Mouse (Mus musculus): ENCODE measurements around the gene Clca3a1.
A peak's percentile ranks its signal among the peaks of the same experiment; 100 is the strongest.

Gene Clca3a1

DNA sequence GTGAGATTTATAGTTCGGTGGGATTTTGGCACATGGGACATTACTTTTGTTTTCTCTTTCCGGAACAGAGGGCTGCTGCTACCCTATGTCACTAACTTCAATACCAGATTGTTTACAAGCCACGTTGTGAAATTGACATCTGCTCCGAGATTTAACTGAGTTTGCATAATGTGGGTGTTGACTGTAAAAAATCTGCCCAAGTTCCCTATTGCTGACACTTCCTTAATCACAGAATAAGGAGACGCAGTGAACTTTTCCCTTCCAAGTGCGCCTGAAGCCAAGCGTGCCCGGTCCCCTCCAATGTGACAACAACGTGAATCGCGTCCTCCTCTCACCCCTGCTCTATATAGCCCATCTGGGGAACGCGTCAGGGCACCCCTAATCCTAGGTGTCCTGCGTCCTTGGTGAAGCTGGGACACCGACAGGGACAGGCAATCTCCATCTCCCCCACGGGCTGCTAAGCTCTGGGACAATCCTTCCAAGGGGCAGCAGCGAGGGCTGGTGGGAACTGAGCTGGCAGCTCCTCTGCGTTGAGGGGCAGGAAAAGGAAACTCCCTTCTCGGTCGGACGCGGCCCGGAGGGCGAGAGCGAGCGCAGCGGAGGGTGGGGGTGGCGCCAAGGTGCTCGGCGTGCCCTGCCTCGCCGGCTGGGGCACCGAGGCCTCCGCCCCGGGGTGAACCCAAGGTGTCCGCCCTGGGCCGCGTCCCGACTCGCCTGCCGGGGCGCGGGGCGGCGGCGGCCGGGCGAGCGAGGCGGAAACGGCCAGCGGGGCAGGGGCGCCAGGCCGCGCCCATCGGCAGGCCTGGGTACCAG, 41.5 kb downstream of the Clca3a1 start:
- DNase-seq (ENCODE audit: low read depth, low spot score) = peak; percentile 75

DNA sequence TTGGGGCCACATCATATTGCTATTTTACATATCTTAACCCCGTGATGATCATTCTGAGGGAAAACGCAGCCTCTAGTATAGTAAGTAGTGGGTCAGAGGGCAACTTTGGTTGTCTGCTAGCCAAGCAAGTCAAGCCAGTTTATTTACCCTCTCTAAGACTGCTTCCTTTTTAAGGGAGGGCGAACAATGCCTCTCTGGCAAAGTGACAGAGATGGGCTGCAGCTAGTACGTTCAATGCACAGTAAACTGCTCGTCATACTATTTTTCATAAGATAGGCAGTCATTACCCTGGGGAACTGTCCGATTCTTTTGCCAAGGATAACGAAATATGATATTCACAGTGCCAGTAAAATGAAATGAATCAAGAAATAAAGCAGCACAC, 42.1 kb downstream of the Clca3a1 start:
- no peak for DNase-seq (ENCODE audit: low read depth, low spot score)

DNA sequence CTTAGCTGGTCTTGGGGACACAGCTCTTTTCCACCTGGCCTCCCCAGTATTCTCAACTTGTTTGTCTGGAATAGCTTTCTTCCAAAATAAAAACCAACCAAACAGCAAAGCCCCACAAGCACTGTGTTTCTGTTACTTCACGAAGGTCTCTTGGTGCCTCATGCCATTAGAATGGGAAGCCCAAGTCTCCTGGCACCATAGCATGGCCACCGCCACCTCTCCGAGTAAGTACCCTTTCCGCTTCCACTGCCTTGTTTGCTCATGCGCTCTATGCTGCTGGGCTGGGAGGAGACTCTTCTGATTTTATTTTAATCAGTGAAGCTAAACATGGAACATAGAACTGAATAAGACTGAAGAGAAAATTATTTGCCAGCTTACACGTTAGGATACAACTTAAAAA, 42.9 kb downstream of the Clca3a1 start:
- no peak for DNase-seq (ENCODE audit: low read depth, low spot score)

DNA sequence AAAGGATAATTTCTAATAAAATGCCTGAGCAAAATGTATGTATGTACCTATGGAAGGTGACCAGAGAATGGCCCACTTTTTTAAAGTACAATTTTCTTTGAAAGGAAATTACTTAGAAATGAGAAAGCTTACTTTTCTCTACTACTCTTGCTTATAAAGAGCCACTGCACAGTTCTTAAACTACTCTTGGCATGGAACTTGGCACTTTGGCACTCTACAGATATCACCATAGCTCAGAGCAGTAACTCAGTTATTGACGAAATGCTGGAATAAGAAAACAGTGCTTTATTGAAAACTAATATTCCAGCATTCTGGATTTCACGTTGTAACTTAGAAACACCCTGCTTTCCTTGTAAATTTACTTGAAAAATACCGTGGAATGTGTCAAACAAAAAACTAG, 43.7 kb downstream of the Clca3a1 start:
- DNase-seq (ENCODE audit: low read depth, low spot score) = no peak

DNA sequence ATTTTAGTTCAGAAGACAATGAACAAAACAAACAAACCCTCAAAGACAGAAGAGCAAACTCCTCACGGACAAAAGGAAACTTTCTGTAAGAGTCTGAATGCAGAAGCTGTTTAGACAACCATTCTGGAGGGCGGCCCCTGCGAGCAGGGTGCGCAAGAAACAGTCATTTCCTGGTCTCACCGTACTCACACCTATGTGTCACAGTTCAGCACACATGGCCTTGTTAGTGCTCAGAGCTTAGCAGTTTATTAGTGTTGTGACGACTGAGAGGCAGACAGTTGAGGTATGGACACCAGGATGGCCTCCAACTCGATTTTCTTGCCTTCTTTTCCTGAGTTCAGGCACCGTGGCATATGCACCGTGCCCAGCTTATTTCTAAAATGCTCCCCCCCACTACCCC, 44.9 kb downstream of the Clca3a1 start:
- peak; percentile 17 for DNase-seq (ENCODE audit: low read depth, low spot score)

DNA sequence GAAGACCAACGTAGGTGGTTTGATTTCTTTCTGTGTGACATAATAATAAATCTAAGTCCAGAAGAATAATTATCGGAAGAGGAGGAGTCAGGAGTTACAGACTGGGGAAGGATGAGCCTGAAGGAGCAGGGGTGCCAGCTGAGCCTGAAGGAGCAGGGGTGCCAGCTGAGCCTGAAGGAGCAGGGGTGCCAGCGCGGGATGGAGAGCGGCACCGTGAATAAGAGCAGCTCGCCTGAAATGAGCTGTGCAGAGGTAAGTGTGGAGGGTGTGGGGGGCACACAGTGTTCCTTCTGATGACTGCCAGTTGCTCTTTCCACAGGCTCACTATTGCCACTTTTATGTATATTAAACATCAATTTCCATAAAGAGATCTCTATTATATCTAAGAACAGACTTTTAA, 45.7 kb downstream of the Clca3a1 start:
- no peak for DNase-seq (ENCODE audit: low read depth, low spot score)

DNA sequence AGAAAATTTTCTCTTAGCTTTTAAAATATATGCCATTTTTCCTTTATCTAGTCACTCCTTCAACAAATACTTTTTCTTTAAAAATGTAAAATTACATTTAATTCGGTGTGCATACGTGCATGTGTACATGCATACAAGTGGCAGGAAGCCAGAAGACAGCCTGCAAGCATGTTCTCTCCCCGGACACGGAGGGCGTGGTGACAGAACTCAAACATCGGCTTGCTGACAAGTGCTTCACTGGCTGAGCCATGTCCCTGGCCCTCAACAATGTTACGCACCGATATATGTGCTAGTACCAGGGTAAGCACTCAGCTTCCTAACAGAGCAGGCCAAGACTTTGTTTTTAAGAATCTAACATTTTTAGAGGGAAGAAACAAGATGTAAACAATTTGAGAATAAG, 46.2 kb downstream of the Clca3a1 start:
- DNase-seq (ENCODE audit: low read depth, low spot score) = no peak

DNA sequence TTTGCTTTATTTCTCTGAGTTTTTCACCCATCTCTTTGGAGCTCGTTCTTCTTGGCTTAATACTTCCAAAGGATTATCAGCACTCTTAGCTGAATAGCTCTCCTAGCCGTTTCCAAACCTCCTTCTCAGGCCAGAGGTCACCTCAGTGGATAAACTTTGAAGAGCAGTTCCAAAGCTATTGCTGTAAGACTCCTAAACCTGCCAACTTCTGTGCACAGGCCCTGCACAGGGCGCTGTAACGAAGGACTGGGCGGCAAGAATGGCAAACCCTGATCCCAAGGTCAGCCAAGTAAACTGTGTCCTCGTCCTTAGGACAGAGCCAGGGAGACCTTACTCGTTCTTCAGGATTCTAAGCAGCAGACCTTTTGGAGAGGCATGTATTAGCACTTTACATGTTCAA, 46.7 kb downstream of the Clca3a1 start:
- no peak for DNase-seq (ENCODE audit: low read depth, low spot score)

DNA sequence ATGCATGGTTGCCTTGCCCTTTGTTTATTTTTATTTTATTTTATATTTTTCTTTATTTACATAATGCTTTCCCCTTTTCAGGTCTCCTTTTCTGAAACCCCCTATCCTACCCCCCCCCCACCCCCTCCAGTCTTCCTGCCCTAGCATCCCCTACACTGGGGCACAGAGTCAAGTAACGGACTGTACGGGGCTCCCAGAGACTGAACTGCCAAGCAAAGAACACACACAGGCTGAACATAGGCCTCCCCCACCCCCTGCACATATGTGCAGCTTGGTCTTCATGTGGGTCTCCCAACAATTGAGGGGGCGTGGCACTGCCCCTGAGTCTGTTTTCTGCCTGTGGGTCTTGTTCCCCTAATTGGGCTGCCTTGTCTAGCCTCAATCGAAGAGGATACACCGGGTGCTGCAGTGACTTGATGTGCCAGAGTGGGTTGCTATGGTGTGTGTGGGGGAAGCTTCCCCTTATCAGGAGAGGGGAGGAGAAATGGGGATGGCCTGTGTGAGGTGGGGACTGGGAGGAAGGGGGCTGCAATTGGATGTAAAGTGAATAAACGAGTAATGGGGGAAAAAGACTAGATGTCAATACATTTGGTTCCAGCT, 49.1 kb downstream of the Clca3a1 start:
- no peak for DNase-seq (ENCODE audit: low read depth, low spot score)

DNA sequence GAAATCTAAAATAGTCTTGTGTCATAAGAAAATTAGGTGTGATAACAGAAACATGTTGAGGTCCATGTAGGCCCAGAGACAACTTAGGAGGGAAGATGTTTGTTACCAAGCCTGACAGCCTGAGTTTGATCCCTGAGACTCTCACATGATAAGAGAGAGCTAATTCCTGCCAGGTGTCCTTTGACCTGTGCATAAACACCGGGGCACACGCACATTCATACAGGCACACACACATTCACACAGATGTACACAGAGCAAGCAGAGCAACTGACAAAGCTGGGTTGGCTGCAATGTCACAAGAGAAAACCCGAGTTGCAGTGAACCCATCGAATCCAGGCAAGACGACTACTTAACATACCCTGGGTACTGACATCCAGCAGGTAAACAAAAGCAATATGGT, 52.2 kb downstream of the Clca3a1 start:
- DNase-seq (ENCODE audit: low read depth, low spot score) = no peak

DNA sequence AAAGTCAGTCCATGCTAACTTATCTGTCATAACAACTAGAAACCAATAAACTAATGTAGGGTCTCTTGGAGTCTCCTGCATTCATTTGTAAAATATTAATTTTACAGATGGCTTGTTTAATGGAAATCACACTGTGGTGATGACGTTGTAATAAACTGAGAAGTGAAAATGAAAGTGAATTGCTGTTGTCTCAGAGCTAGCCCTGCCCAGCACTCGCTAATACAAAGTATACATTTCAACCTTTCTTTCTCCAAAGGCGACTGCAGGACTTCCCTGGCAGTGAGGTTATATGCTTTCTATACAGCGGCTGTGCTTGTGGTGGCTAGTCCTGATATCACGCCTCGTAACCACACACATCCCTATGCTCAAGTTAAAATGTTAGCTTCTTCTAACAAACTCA, 56.8 kb downstream of the Clca3a1 start:
- DNase-seq (ENCODE audit: low read depth, low spot score) = no peak

DNA sequence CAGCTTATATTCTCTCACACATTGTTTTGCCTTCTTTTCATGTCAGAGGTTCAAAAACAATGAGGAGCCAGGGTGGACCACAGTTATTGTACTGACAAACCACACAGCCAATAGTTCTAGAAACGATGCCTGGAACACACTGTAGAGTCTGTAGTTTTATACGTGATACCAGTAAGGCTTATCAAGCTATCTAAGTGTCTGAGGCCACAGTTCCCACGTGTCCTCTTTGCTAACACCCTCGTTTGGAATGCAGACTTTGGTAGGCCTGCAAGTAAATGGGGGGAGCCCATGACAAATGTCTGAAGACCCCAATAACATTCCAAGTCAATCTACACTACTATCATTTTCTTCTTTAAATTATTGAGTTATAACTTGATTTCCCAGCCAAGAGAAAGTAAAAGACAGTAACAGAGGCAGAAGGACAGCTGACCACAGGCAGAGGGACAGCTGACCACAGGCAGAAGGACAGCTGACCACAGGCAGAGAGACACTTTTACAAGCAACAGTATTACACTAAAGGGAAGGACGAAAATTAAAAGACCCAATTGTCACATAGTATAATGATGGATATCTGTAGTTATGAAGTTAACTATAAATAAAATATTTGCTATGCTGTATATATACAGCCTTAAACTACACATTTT, 61.9 kb downstream of the Clca3a1 start:
- no peak for DNase-seq (ENCODE audit: low read depth, low spot score)

DNA sequence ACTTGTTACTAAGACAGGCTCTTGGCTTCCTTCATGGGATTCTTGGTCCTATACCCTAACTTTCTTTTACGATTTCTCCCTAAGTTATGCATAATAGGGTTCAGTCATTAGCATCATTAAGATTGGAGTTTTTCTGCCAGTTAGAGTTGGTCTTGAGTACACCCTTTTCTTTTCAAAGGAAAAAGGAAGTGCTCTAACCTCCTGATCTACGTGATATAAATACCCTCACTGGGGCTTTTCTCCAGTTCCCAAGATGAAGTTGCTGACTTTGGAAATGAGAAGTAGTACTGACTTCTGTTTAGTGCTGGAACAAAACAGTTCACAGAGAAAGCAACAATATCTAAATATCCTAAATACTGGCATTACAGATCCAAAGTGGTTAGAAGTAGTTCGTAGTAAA, 62.8 kb downstream of the Clca3a1 start:
- no peak for DNase-seq (ENCODE audit: low read depth, low spot score)

DNA sequence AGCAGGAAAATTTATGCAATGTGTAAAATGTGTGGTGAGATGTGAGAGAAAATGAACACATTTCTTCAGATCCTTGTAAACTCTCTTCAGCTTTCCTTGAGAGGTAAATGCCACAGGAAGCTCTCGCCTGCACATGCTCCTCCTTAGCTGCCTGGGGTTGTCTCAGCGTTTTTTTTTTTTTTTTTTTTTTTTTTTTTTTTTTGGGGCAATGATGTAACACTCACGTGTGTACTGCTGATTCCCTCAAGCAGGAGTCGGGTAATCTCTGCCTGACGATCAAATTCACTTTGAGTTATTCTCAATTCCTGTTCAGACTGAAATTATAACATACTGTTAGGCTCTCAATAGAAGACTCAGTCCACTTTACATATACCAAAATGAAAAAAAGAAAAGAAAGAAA, 63.6 kb downstream of the Clca3a1 start:
- DNase-seq (ENCODE audit: low read depth, low spot score) = no peak

DNA sequence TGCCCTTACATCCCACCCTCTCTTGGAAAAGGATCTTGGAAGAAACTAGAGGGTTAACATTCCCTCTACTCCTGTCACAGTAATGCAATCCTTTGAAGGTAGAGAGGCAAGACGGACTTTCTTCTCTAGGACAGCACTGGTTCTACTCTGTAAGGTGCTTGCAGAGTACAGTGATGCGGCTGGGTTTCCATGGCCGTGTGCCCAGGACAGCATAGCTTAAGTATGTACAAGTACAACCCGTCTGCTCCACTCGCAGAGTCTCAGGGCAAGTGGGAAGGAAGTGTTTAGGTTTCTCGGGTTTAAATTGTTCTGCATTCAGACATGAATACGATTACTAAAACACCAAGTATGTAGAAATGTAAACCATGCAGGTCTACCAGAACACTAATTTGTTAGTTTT, 65.8 kb downstream of the Clca3a1 start:
- no peak for DNase-seq (ENCODE audit: low read depth, low spot score)

DNA sequence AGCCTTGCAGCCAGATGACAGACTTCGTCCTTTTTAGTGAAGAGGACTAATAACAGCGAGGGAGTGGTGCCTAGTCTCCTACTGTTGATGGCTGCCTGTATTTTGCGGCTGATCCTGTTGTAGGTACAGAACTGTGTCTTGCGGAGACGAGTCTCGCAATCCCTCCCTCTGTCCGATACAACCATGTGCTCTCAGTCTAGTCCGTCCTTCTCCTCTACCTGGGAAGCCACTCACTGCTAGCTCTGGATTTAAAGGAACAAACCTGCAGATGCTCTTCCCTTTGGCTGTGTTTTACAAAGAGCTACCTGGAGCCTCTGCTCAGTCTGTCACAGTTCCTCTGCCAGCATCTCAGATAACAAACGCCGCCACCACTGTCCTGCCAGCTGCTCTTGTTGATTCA, 66.7 kb downstream of the Clca3a1 start:
- no peak for DNase-seq (ENCODE audit: low read depth, low spot score)

DNA sequence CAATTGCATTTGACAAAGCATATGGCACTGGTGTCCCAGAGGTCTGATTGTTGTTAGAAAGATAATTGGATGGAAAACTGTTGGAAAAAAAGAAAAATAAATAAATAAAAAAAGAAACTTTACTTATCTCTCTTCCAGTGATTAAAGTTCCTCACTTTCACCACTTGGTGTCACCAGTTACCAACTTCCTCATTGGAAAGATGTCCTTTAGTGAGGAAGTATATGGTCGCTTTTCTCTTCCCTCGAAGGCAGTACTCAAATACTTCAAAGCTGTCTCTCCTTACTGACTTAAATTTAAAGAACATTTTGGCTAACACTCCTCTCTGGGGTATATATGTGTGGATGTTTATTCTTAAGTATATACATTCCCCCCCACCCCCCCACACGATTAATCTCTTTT, 68.7 kb downstream of the Clca3a1 start:
- DNase-seq (ENCODE audit: low read depth, low spot score) = peak; percentile 50

DNA sequence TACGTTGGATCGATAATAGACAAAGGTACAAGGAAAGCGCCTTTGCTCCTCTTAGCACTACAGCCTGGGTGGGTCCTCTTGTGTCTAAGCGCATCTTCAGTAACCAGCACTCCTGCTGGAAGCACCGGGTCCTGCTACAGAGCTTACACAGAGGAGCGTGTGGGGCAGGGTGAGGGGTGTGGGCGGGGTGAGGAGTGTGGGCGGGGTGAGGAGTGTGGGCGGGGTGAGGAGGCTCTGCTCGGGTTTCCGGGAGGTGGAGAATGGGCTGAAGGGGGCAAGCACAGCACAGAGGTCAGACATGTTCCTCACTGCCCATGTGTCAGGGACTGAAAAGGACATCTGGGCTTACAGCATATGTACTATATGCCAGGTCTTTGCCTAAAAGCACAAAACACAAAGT, 71.5 kb downstream of the Clca3a1 start:
- DNase-seq (ENCODE audit: low read depth, low spot score) = peak; percentile 94

DNA sequence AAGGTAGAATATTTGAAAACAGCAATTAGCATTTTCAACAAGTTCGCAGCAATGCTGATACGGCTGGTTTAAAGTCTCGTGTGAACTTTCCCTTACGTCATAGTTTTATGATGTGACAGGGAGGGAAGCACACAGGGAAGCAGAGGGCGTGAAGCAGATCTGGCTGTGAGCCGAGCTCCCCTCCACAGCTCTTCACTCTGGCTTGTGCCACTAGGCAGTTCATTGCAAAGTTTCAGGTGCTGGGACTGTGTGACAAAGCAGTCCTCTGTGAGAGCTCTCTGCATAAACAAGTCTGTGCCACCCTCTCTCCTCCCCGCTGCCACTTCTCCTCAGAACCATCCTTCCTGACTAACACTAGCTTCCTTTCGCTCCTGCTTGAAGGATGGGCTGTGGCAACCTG, 72.5 kb downstream of the Clca3a1 start:
- no peak for DNase-seq (ENCODE audit: low read depth, low spot score)

DNA sequence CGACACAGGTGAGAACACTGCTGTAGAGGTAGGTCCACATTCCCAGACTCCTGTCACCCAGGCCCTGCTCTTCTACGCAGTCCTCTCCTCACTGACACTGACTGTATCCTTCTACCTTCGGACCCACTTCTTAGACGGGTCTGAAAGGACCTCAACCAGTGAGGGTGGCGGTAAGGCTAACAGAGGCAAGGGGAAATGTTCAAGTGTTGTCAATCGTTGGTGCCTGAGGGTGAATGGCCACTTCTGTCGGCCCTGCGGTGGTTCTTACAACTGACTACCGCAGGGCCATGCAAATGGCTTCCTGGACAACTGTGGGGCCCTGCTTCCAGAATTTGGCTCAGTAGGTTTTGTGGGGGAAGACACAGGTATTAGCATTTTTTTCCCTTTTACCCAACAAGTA, 73.2 kb downstream of the Clca3a1 start:
- no peak for DNase-seq (ENCODE audit: low read depth, low spot score)

DNA sequence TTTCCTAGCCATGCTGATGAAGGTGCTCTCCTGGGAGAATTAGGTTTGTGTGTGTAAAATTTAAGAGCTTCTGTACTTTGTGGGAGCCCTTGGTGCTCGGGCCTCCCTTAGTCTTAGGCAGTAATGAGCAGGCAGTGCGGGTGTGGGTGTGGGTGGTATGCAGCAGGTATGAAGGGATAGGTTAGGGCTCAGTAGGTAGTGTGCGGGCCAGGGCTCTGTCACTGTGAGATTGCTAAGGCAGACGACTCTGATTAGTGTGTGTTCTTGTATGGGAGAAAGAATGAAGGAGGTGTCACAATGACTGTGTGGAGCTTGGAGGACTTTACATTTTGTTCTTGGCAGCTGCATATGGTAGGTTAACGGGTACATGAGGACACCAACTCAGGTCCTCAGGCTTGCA, 74.6 kb downstream of the Clca3a1 start:
- DNase-seq (ENCODE audit: low read depth, low spot score) = no peak

DNA sequence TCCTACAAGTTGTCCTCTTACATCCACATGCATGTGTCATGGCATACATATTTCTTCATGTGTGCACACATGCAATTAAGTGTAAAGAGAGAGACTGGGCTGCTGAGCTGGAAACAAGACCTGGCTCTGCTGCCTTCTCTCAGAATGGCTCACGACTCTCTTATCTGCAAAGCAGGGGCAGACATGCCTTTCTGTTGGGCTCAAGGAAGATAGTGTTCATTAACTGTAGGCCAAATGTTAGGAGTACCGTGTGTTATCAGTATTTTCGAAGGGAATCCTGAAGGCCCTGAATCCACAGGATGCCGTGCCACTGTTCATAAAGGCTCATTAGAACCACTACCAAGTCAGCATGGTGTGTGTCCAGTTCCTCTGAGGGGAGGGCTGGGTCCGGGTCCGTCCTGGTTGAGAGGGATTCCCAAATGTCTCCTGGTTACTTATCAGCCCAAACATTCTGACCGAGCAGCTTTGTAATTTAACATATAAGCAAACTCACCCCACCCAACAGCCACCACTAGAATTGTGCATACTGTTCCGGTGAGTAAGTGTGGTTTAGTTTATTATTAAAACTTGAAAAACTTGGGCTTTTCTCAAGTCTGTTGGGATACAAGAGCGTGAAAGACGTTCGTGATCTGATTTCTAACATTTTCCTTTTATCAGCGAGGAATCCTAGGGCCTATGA, 77.5 kb downstream of the Clca3a1 start:
- no peak for DNase-seq (ENCODE audit: low read depth, low spot score)

DNA sequence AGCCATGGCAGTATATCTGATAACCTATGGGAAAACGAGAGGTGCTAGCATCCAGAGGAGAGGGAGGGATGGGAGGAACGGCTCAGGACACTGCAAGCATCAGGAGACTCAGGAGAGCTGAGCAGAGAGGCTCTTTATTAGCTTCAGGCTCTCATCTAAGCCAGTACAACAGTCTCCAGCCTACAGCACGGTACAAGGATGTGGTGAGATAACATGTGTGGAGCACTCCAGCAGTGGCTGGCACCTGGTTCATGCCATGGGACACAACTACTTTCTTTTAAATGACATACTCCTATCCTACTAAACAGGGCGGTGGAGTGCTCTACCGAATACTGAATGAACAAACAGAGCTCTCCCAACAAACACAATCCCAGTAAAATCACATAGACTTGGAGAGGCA, 79.2 kb downstream of the Clca3a1 start:
- no peak for DNase-seq (ENCODE audit: low read depth, low spot score)

Data from ZHBTc4 (cell line).